ENCODE assay signal across 11 mouse cellular contexts in genomic region chr16:25952005-25952404, GRCm38 (mm10).
A peak's percentile ranks its signal among the peaks of the same experiment; 100 is the strongest.
DNase-seq lines count a peak whose midpoint lies in the region; TF ChIP-seq lines count a peak whose summit lies in the region.
"Had no signal": no experiment of that assay in that cellular context is flagged by ENCODE, and none has a peak within 500 bp of the region (broad histone marks: within the 10 kb centered on the region; RNA-seq: fewer than 3 reads in every experiment).

No protein-coding gene starts in this region.

- intact Hi-C loops in heart, postnatal 25 days (cut with DNase I): loop anchor here (1.0 kb wide), 1 partner anchor 576 kb away; no protein-coding TSS in a partner anchor
- intact Hi-C loops in left cerebral cortex, adult 2 months (cut with DNase I): loop anchor here (5.0 kb wide), 1 partner anchor 575 kb away; no protein-coding TSS in a partner anchor
- intact Hi-C loops in left cerebral cortex, postnatal 25 days (cut with DNase I): loop anchor here (5.0 kb wide), 1 partner anchor 580 kb away; no protein-coding TSS in a partner anchor

- DNase-seq in heart, adult 18-20 months: peak; percentile 20 to 64
- DNase-seq in heart, postnatal 25 days (ENCODE audit: low spot score): no peak
- DNase-seq in left cerebral cortex, adult 2 months (ENCODE audit: extremely low spot score in 1 of 2, low spot score in 2 of 2): no peak
- no peak for DNase-seq in left cerebral cortex, postnatal 25 days (ENCODE audit: low spot score in 2 of 2)
- DNase-seq in NIH3T3 (ENCODE audit: low read depth): peak; percentile 70
- peak; percentile 54 for DNase-seq in heart, postnatal 4 days
- no peak for DNase-seq in spleen, postnatal 36 days (ENCODE audit: low spot score in 2 of 2)
- DNase-seq: adrenal gland, adult 2 months; cerebellum, adult 11 months had no signal

- peak; percentile 37 for TF ChIP-seq CTCF in left cerebral cortex, adult 2 months (IDR thresholded peaks at IDR 0.05)

- H3K27ac ChIP-seq in left cerebral cortex, adult 2 months: no peak overlapping the region
- H3K27ac ChIP-seq: midbrain, embryonic 12.5 days; neural tube, embryonic 15.5 days had no signal

- H3K4me3 ChIP-seq in left cerebral cortex, adult 2 months: no peak overlapping the region
- H3K4me3 ChIP-seq: midbrain, embryonic 12.5 days; neural tube, embryonic 15.5 days had no signal

Comparison
In these comparisons a context has a peak if more than half of its experiments do, and no peak if none do; other contexts are left out.
1. DNase-seq: peak in heart, adult 18-20 months (2 of 2), NIH3T3 (single experiment) and heart, postnatal 4 days (single experiment); none in heart, postnatal 25 days (single experiment), left cerebral cortex, adult 2 months (0 of 2), left cerebral cortex, postnatal 25 days (0 of 2) and spleen, postnatal 36 days (0 of 2).